ENCODE assay signal across 30 mouse cellular contexts in the genomic region with DNA sequence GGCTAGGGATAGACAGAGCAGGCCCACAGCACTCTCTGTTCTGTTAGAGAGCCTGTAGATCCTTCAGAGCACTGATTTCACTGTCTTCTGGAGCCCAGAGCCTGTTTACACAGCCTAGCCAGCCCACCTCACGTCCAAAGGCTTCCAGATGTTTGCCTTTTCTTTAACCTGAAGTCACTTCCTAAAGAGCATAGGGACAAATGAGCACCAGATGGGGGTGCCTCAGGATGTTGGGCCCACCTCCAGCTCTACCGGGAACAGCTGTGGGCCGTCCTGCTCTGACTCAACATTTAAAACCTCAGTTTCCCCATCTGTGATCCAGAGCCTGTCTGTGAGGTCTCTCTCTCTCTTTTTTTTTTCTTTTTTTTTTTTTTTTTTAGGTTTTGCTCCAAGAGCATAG. TPM values are rescaled to one million over a fixed set of nuclear protein-coding genes. Genes with fewer than 3 reads are reported as not detected.
DNase-seq lines count a peak whose midpoint lies in the region; ATAC-seq and TF ChIP-seq lines count a peak whose summit lies in the region.
"Had no signal": no experiment of that assay in that cellular context is flagged by ENCODE, and none has a peak within 500 bp of the region (broad histone marks: within the 10 kb centered on the region; RNA-seq: fewer than 3 reads in every experiment).

No protein-coding gene starts in this region.

- WGBS in embryonic facial prominence, embryonic 11.5 days, result 28% methylated on average over 3 of the region's 3 CpGs
- 19% methylated on average over 3 of the region's 3 CpGs for WGBS in limb, embryonic 14.5 days

- no peaks in the 10 kb centered on the region for H3K9me3 ChIP-seq in embryonic facial prominence, embryonic 11.5 days (replicated peaks; ENCODE audit: control insufficient read depth, low read length)
- no peaks in the 10 kb centered on the region for H3K9me3 ChIP-seq in limb, embryonic 14.5 days (ENCODE audit: control insufficient read depth, low read length)
- H3K9me3 ChIP-seq: hindbrain, embryonic 12.5 days; liver, embryonic 12.5 days; midbrain, embryonic 12.5 days; neural tube, embryonic 13.5 days had no signal

- H3K9ac ChIP-seq in embryonic facial prominence, embryonic 11.5 days (replicated peaks; ENCODE audit: low read length), result no peak overlapping the region
- no peak overlapping the region for H3K9ac ChIP-seq in limb, embryonic 14.5 days (ENCODE audit: low read depth, low read length, severe bottlenecking)
- H3K9ac ChIP-seq: hindbrain, embryonic 12.5 days; liver, embryonic 12.5 days; liver, postnatal 0 days; midbrain, embryonic 12.5 days; neural tube, embryonic 13.5 days had no signal

- no peak overlapping the region for H3K4me2 ChIP-seq in embryonic facial prominence, embryonic 11.5 days (ENCODE audit: low read depth, low read length)
- H3K4me2 ChIP-seq in limb, embryonic 14.5 days (replicated peaks; ENCODE audit: low read depth, low read length, severe bottlenecking), result no peak overlapping the region
- H3K4me2 ChIP-seq: heart, embryonic 11.5 days; hindbrain, embryonic 12.5 days; liver, embryonic 12.5 days; midbrain, embryonic 12.5 days; neural tube, embryonic 13.5 days had no signal

- H3K36me3 ChIP-seq in embryonic facial prominence, embryonic 11.5 days (replicated peaks; ENCODE audit: control insufficient read depth, insufficient read depth, low read depth, low read length), result no peaks in the 10 kb centered on the region
- peaks cover 10% of the 10 kb centered on the region for H3K36me3 ChIP-seq in limb, embryonic 14.5 days (ENCODE audit: control insufficient read depth, insufficient read depth, low read length)
- H3K36me3 ChIP-seq: hindbrain, embryonic 12.5 days; liver, embryonic 12.5 days; midbrain, embryonic 12.5 days; neural tube, embryonic 13.5 days had no signal

- DNase-seq in embryo, embryonic 10.5 days (ENCODE audit: low spot score), result peak; percentile 45
- DNase-seq in embryonic facial prominence, embryonic 11.5 days (ENCODE audit: low spot score), result peak; percentile 89
- peak; percentile 64 for DNase-seq in forelimb bud, embryonic 11.5 days (ENCODE audit: low read depth, low spot score)
- peak; percentile 73 for DNase-seq in limb, embryonic 14.5 days (ENCODE audit: low spot score)
- DNase-seq in left cerebral cortex, adult 8-10 months (ENCODE audit: low spot score in 2 of 2), result no peak
- DNase-seq in liver, result no peak
- no peak for DNase-seq in gastrocnemius, postnatal 25 days
- DNase-seq: adrenal gland, postnatal 25 days; cerebellum, adult 11-12 months; cerebellum, postnatal 10 days; gastrocnemius, postnatal 14 days; heart, adult 18-20 months; heart, postnatal 36 days; kidney, adult 8-10 months; kidney, postnatal 25 days; liver, postnatal 0 days; lung, postnatal 36 days; thymus, adult 2 months; thymus, postnatal 36 days had no signal

- no peaks in the 10 kb centered on the region for H3K27me3 ChIP-seq in embryonic facial prominence, embryonic 11.5 days (ENCODE audit: control insufficient read depth, insufficient read depth, low read length)
- H3K27me3 ChIP-seq in limb, embryonic 14.5 days (ENCODE audit: control insufficient read depth, insufficient read depth, low read length), result no peaks in the 10 kb centered on the region
- H3K27me3 ChIP-seq: hindbrain, embryonic 12.5 days; liver, embryonic 12.5 days; midbrain, embryonic 12.5 days; neural tube, embryonic 13.5 days had no signal

- ATAC-seq in embryonic facial prominence, embryonic 11.5 days (replicated peaks; ENCODE audit: insufficient number of reproducible peaks, low FRiP score, low TSS enrichment, low read depth), result no peak
- ATAC-seq in limb, embryonic 14.5 days (ENCODE audit: low FRiP score, low read depth), result peak; percentile 81
- ATAC-seq: CD4-positive, CD25-positive, alpha-beta regulatory T cell, adult 4 months; forebrain, embryonic 16.5 days; intestine, embryonic 16.5 days; liver, embryonic 12.5 days; liver, postnatal 0 days had no signal

- no peak overlapping the region for H3K27ac ChIP-seq in embryonic facial prominence, embryonic 11.5 days (replicated peaks; ENCODE audit: low read depth, low read length)
- H3K27ac ChIP-seq in limb, embryonic 14.5 days (replicated peaks; ENCODE audit: low read depth, low read length), result no peak overlapping the region
- H3K27ac ChIP-seq: hindbrain, embryonic 12.5 days; liver, embryonic 12.5 days; midbrain, embryonic 12.5 days; neural tube, embryonic 13.5 days had no signal

- TF ChIP-seq POLR2A in limb, embryonic 14.5 days (IDR thresholded peaks at IDR 0.05; ENCODE audit: borderline replicate concordance, extremely low read depth, insufficient read depth, insufficient read length), result no peak

- H3K4me3 ChIP-seq in embryonic facial prominence, embryonic 11.5 days (ENCODE audit: low read depth, low read length), result no peak overlapping the region
- no peak overlapping the region for H3K4me3 ChIP-seq in limb, embryonic 14.5 days (replicated peaks; ENCODE audit: low read length)
- H3K4me3 ChIP-seq: hindbrain, embryonic 12.5 days; liver, embryonic 12.5 days; midbrain, embryonic 12.5 days; myocyte; neural tube, embryonic 13.5 days had no signal

- H3K4me1 ChIP-seq in embryonic facial prominence, embryonic 11.5 days (ENCODE audit: control insufficient read depth, insufficient read depth, low read length), result peaks cover 4% of the 10 kb centered on the region; the same call in 1 of the 2 replicates
- peaks cover 13% of the 10 kb centered on the region for H3K4me1 ChIP-seq in limb, embryonic 14.5 days (ENCODE audit: control insufficient read depth, insufficient read depth, low read length)
- H3K4me1 ChIP-seq: hindbrain, embryonic 12.5 days; liver, embryonic 12.5 days; midbrain, embryonic 12.5 days; neural tube, embryonic 13.5 days had no signal

RNA-seq across cellular contexts. Expression of a gene that starts 18.6 kb away (rescaled TPM):
- 4.4 and 4.6 TPM in 2 replicates for polyA plus RNA-seq in embryonic facial prominence, embryonic 11.5 days (2014; fragmentation: Nextera tagmentation; extraction: Ambion mirVana)
- polyA plus RNA-seq in limb, embryonic 14.5 days (2012; rRNA removed), result 249 and 296 TPM in 2 replicates
- polyA plus RNA-seq in limb, embryonic 14.5 days (2014; fragmentation: Nextera tagmentation; extraction: Ambion mirVana), result 115 and 121 TPM in 2 replicates
- 10 to 100 TPM in 1 of 4 experiments, 1 to 10 TPM in 3; 8.3 to 10.9 (median 8.8) TPM for total RNA-seq in left cerebral cortex, adult 8-10 months (2022)
- 100 to 1,000 TPM in 1 of 2 experiments, 10 to 100 TPM in 1; 72.9 to 155 TPM for total RNA-seq in gastrocnemius, postnatal 25 days (2021)
- total RNA-seq: common myeloid progenitor, adult 5-6 weeks; megakaryocyte, adult 5-6 weeks had no signal
- polyA plus RNA-seq: CD4-positive, CD25-positive, alpha-beta regulatory T cell, adult 4 months had no signal

RNA-seq across cellular contexts. Expression of a gene that starts 40.1 kb away (rescaled TPM):
- 4.6 and 6.5 TPM in 2 replicates for polyA plus RNA-seq in embryonic facial prominence, embryonic 11.5 days (2014; fragmentation: Nextera tagmentation; extraction: Ambion mirVana)
- polyA plus RNA-seq in limb, embryonic 14.5 days (2012; rRNA removed), result 31.9 and 40.2 TPM in 2 replicates
- 8.6 and 9.3 TPM in 2 replicates for polyA plus RNA-seq in limb, embryonic 14.5 days (2014; fragmentation: Nextera tagmentation; extraction: Ambion mirVana)
- 10 to 100 TPM; 58.8 to 65.9 (median 63.1) TPM for total RNA-seq in left cerebral cortex, adult 8-10 months (2022)
- total RNA-seq in gastrocnemius, postnatal 25 days (2021), result 1 to 10 TPM; 2.7 to 2.8 TPM

Comparison
In these comparisons a context has a peak if more than half of its experiments do, and no peak if none do; other contexts are left out.
1. DNase-seq: peak in embryo, embryonic 10.5 days (single experiment), embryonic facial prominence, embryonic 11.5 days (single experiment), forelimb bud, embryonic 11.5 days (single experiment) and limb, embryonic 14.5 days (single experiment); none in left cerebral cortex, adult 8-10 months (0 of 2), liver (single experiment) and gastrocnemius, postnatal 25 days (single experiment).
2. RNA of a gene that starts 18.6 kb away (total RNA-seq): 72.9 to 155 TPM in gastrocnemius, postnatal 25 days; 8.3 to 10.9 TPM in left cerebral cortex, adult 8-10 months; every median in the first group is over 4 times any median in the second.
3. RNA of a gene that starts 40.1 kb away (total RNA-seq): 58.8 to 65.9 TPM in left cerebral cortex, adult 8-10 months; 2.7 to 2.8 TPM in gastrocnemius, postnatal 25 days; every median in the first group is over 10 times any median in the second.